Mouse (Mus musculus) liver, adult 2 months (tissue): ENCODE data around the gene Gse1. TPM values are rescaled to one million over a fixed set of nuclear protein-coding genes. Genes with fewer than 3 reads are reported as not detected.

Source experiments
- DNase-seq: peaks from one replicate; pipeline ENCODE4 v3.0.0-alpha.2; 2011; ENCODE audit warnings: low read depth, low spot score; ENCODE audit errors: extremely low read depth
- H3K27ac ChIP-seq: fragments of 200-500 bp; replicated peaks from 2 replicates; pipeline ENCODE4 v1.5.1; 2012; ENCODE audit warnings: low read depth, mild to moderate bottlenecking, control low read depth, inconsistent platforms, low read length; ENCODE audit not compliant: insufficient read depth
- H3K27me3 ChIP-seq: fragments of 200-500 bp; 2 replicates; pipeline ENCODE4 v1.6.1; 2012; ENCODE audit warnings: mild to moderate bottlenecking, moderate library complexity, low read length, inconsistent platforms; ENCODE audit not compliant: control insufficient read depth, insufficient read depth
- H3K36me3 ChIP-seq: fragments of 200-500 bp; 2 replicates; pipeline ENCODE4 v1.6.1; 2012; ENCODE audit warnings: low read length, inconsistent platforms; ENCODE audit not compliant: control insufficient read depth, insufficient read depth
- H3K4me1 ChIP-seq: fragments of 200-500 bp; 2 replicates; pipeline ENCODE4 v1.6.1; 2011; ENCODE audit warnings: low read length; ENCODE audit not compliant: control insufficient read depth, insufficient read depth
- H3K4me3 ChIP-seq: fragments of 200-500 bp; 2 replicates; pipeline ENCODE4 v1.5.1; 2011; ENCODE audit warnings: low read depth, mild to moderate bottlenecking, control low read depth, low read length, moderate library complexity; ENCODE audit not compliant: insufficient read depth
- H3K79me2 ChIP-seq: fragments of 200-500 bp; 2 replicates; pipeline ENCODE4 v1.6.1; 2012; ENCODE audit warnings: inconsistent platforms, mild to moderate bottlenecking, low read length, moderate library complexity; ENCODE audit not compliant: control insufficient read depth, insufficient read depth
- H3K9ac ChIP-seq: fragments of 200-500 bp; 2 replicates; pipeline ENCODE4 v1.6.1; 2012; ENCODE audit warnings: low read depth, mild to moderate bottlenecking, control low read depth, inconsistent platforms, low read length
- CTCF ChIP-seq: fragments of 200-500 bp; IDR thresholded peaks from 2 replicates; pipeline ENCODE4 v1.5.1; 2011; ENCODE audit warnings: low read depth, low read length, control low read depth
- POLR2A ChIP-seq: fragments of 200-500 bp; IDR thresholded peaks from 2 replicates; pipeline ENCODE4 v1.6.1; 2011; ENCODE audit warnings: low read length, control low read depth; ENCODE audit not compliant: insufficient read depth; ENCODE audit errors: extremely low read depth
- WGBS: fragments of 180-500 bp; shearing (Covaris S2); methylation state at CpG from one replicate; pipeline ENCODE4 v1.1.7; 2018; 5-methylcytosine and 5-hydroxymethylcytosine counted together
- polyA plus RNA-seq: library from polyadenylated mRNA; depleted of rRNA; stranded (reverse); fragments of >200 nt; gene quantifications from 2 replicates; pipeline ENCODE4 v1.2.3, GENCODE M21; 2012
- total RNA-seq: library from RNA; depleted of rRNA; stranded (reverse); fragments of >200 nt; gene quantifications from 2 replicates; pipeline ENCODE4 v1.2.3, GENCODE M21; 2014

The Gse1 gene
- total and polyA plus RNA-seq, 2 experiments, result 2.6 to 10.0 TPM

DNA sequence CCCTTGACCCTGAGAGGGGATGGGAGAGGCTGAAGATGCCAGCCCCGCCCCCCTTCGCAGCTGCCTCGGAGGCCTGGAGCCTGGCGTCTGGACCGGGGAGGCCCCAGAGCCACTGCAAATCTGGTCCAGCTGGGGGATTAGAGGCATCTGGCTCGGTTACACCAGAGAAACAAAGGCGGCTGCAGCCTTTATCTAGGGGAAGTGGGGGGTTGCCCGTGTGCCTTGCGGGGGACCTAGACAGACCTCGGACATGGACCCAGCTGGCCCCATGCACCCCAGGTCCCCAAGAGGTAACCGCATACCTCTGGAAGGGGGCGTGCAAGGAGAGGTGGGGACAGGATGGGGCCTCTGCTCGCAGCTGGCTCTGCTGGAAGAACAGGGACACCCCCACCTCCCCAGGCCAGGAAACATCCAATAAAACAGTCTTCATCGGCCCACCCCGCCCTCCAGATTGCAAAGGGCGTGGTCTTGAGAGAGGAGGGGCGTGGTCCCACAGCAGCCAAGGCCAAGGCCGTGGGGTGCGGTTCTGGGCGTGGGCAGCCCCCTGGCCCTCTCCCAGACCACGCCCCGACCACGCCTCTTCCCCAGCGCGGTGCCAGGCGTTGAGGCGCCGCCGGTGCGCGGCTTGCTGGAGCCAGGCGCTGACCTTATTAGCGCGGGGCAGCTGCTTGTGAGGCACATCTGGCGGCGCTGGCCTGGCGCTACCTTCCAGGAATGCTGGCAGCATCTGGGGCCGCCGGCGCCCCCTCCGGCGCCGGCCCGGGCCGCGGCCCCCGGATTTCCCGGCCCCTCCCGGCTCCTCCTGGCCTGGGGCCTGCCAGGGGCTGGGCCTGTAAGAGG, 48.0 kb downstream of the Gse1 start:
- Histone ChIP-seq H3K27ac (peak overlapping the region; percentile 14; the same call in 1 of the 2 replicates), H3K4me1 (peaks cover 4% of the 10 kb centered on the region; the same call in 1 of the 2 replicates), H3K27me3 (no peaks in the 10 kb centered on the region), H3K79me2 (no peaks in the 10 kb centered on the region), H3K9ac (no peak overlapping the region), H3K4me3 (peak overlapping the region; percentile 9; the same call in 1 of the 2 replicates), H3K36me3 (no peaks in the 10 kb centered on the region)
- DNase-seq, result peak; percentile 62
- TF ChIP-seq CTCF, result no peak
- 8% methylated on average over 49 of the region's 49 CpGs for WGBS

DNA sequence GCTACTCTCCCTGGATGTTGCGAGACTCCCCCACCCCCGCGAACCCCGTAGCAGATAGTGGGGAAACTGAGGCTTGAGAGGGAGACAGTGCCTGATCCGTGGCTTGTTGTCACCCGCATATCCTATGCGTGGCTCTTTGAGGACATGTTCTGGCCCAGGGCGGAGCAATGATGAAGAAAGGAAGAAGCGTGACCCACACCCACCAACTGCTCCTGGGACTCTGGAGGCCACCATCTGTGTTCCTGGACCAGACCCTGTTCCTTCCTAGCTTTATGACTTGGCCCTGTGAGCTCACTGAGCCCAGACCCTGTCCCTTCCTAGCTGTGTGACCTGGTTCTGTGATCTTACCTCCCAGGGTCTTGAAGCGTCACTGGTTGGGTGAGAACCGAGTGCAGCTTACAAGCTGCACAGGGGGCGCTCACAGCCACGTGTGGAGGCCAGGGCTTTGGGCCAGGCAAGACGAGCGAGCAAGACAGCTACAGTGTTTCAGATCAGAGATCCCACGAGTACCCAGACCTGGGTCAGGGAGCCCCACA, 48.7 kb downstream of the Gse1 start:
- no peak overlapping the region for H3K27ac ChIP-seq
- WGBS, result 38% methylated on average over 16 of the region's 16 CpGs

DNA sequence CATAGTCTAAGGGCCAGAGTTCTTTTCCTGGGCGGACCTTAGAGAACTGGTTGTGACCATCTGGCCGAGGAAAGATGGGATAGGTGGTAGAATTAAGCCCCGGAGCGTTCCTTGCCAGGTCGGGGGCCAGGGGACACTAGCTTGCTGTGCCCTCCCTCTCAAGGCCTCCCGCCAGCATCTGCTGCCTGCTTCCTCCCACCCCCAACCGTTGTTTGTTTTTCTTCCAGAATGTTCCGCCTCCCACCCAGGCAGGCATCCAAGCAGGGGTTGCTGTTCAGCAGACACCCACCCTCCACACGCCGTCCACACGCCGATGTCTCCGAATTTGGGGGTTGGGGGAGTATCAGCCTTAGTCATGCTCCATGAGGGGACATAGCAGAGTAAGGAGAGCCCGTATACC, 49.8 kb downstream of the Gse1 start:
- Histone ChIP-seq H3K4me1 (peaks cover 4% of the 10 kb centered on the region; the same call in 1 of the 2 replicates), H3K79me2 (no peaks in the 10 kb centered on the region), H3K4me3 (no peak overlapping the region), H3K36me3 (no peaks in the 10 kb centered on the region), H3K9ac (no peak overlapping the region), H3K27me3 (no peaks in the 10 kb centered on the region), H3K27ac (no peak overlapping the region)
- no peak for DNase-seq
- TF ChIP-seq CTCF (no peak), POLR2A (no peak)
- WGBS, result 78% methylated on average over 14 of the region's 14 CpGs

More for the DNA sequence above, 48.7 kb downstream of the Gse1 start:
- Histone ChIP-seq H3K9ac (no peak overlapping the region), H3K4me3 (no peak overlapping the region), H3K36me3 (no peaks in the 10 kb centered on the region), H3K79me2 (no peaks in the 10 kb centered on the region), H3K4me1 (peaks cover 4% of the 10 kb centered on the region; the same call in 1 of the 2 replicates), H3K27me3 (no peaks in the 10 kb centered on the region)
- no peak for DNase-seq
- TF ChIP-seq POLR2A (no peak), CTCF (peak; percentile 13; the same call in 1 of the 2 replicates)

DNA sequence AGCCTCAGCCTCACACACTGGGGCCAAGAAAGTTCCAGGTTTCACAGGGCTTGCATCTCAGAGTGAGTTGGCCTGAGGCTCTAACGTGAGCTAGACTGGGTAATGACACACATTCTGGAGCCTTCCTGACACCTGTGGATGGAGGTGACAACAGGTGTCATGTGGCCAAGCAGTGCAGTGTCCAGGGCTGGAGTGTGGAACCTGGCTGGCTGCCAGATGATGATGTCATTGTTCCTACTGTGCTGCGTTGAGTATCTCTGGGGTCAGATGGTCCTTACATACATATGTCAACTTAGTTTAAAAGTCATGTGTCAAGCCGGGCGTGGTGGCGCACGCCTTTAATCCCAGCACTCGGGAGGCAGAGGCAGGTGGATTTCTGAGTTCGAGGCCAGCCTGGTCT, 51.2 kb downstream of the Gse1 start:
- Histone ChIP-seq H3K4me3 (no peak overlapping the region), H3K27ac (no peak overlapping the region), H3K4me1 (peaks cover 4% of the 10 kb centered on the region; the same call in 1 of the 2 replicates), H3K36me3 (no peaks in the 10 kb centered on the region), H3K27me3 (no peaks in the 10 kb centered on the region), H3K9ac (no peak overlapping the region), H3K79me2 (no peaks in the 10 kb centered on the region)
- peak; percentile 48 for DNase-seq
- TF ChIP-seq POLR2A (no peak), CTCF (no peak)
- 68% methylated on average over 8 of the region's 8 CpGs for WGBS

- H3K9ac ChIP-seq, result no peak overlapping the region
- no peak overlapping the region for H3K27ac ChIP-seq
- 25% methylated on average over 4 of the region's 4 CpGs for WGBS
- H3K4me1 ChIP-seq, result peaks cover 4% of the 10 kb centered on the region
- peak; percentile 37 for DNase-seq
- H3K4me3 ChIP-seq, result no peak overlapping the region
- no peaks in the 10 kb centered on the region for H3K27me3 ChIP-seq
- no peaks in the 10 kb centered on the region for H3K79me2 ChIP-seq
- TF ChIP-seq POLR2A (no peak), CTCF (peak; percentile 80)
- no peaks in the 10 kb centered on the region for H3K36me3 ChIP-seq
Observed at GRCm38 (mm10) chr8:120281487-120281886, 53.2 kb downstream of the Gse1 start.

DNA sequence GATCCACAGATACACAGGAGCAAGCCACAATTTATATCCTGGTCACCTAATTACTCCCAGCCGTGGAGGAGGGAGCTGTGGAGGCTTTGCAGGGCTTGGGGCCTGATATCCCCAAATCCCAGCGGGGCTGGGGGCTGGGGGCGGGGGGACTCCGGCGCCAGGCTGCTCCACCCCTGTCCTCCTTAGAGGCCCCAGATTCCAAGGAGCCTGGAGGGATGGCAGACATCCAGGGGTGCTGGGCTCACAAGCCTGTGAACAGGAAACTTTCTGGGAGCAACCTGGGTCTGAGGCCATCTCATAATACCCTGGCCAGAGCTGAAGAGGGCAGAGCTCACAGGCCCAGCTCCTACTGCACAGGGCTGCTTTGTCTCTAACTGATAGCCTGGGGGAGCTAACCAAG, 54.2 kb downstream of the Gse1 start:
- H3K4me3 ChIP-seq, result no peak overlapping the region
- no peak overlapping the region for H3K9ac ChIP-seq
- no peak overlapping the region for H3K27ac ChIP-seq
- H3K79me2 ChIP-seq, result no peaks in the 10 kb centered on the region
- no peaks in the 10 kb centered on the region for H3K27me3 ChIP-seq
- DNase-seq, result no peak
- no peaks in the 10 kb centered on the region; the same call in none of the 2 replicates for H3K4me1 ChIP-seq
- TF ChIP-seq CTCF, result no peak
- no peak for TF ChIP-seq POLR2A
- no peaks in the 10 kb centered on the region for H3K36me3 ChIP-seq
- WGBS, result 83% methylated on average over 5 of the region's 5 CpGs
